Mouse (Mus musculus) ES-E14 (cell line): ENCODE data around the gene Lhx2. TPM values are rescaled to one million over a fixed set of nuclear protein-coding genes. Genes with fewer than 3 reads are reported as not detected.

Experiments
- DNase-seq: peaks from one replicate; pipeline ENCODE4 v3.0.0-alpha.2; 2013; ENCODE audit warnings: low read depth, low spot score
- H3K27ac ChIP-seq: 2 replicates; pipeline ENCODE4 v1.5.1; 2012; ENCODE audit warnings: low read depth, mild to moderate bottlenecking, low read length, moderate library complexity, mixed read lengths; ENCODE audit not compliant: poor library complexity, insufficient read depth, severe bottlenecking
- H3K36me3 ChIP-seq: 2 replicates; pipeline ENCODE4 v1.6.1; 2012; ENCODE audit warnings: mild to moderate bottlenecking, low read length, moderate library complexity, mixed read lengths; ENCODE audit not compliant: control insufficient read depth, poor library complexity, insufficient read depth, severe bottlenecking
- H3K4me1 ChIP-seq, 2 experiments: fragments of 150-350 bp in 1 of 2; sonication (generic) in 1 of 2; 2 replicates each; pipeline ENCODE4 v1.6.1; 2012; ENCODE audit warnings: low read length in 2 of 2, mild to moderate bottlenecking in 1 of 2, mixed read lengths in 1 of 2; ENCODE audit not compliant: control insufficient read depth in 2 of 2, insufficient read depth in 2 of 2, poor library complexity in 1 of 2
- H3K4me3 ChIP-seq, 2 experiments: fragments of 150-350 bp in 1 of 2; sonication (generic) in 1 of 2; 2 replicates each; pipeline ENCODE4 v1.5.1; 2012; ENCODE audit warnings: low read length in 2 of 2, low read depth in 1 of 2, mild to moderate bottlenecking in 1 of 2, mixed read lengths in 1 of 2; ENCODE audit not compliant: insufficient read depth in 1 of 2, poor library complexity in 1 of 2, severe bottlenecking in 1 of 2
- H3K9ac ChIP-seq: 2 replicates; pipeline ENCODE4 v1.6.1; 2012; ENCODE audit warnings: low read depth, mild to moderate bottlenecking, low read length, mixed read lengths; ENCODE audit not compliant: poor library complexity, insufficient read depth, severe bottlenecking
- H3K9me3 ChIP-seq: fragments of 150-350 bp; sonication (generic); 2 replicates; pipeline ENCODE4 v1.6.1; 2012; ENCODE audit warnings: low read depth, mild to moderate bottlenecking, low read length; ENCODE audit not compliant: control insufficient read depth, insufficient read depth
- CHD2 ChIP-seq: IDR thresholded peaks from 2 replicates; pipeline ENCODE4 v1.6.1; 2014; ENCODE audit warnings: mild to moderate bottlenecking, low read depth, low read length, inconsistent platforms
- HCFC1 ChIP-seq: IDR thresholded peaks from 2 replicates; pipeline ENCODE4 v1.6.1; 2012; ENCODE audit warnings: low read length, inconsistent platforms, borderline replicate concordance; ENCODE audit not compliant: insufficient read depth
- MAFK ChIP-seq: IDR thresholded peaks from 2 replicates; pipeline ENCODE4 v1.6.1; 2014; ENCODE audit warnings: mild to moderate bottlenecking, low read depth, low read length, inconsistent platforms; ENCODE audit not compliant: insufficient read depth
- ZC3H11A ChIP-seq: IDR thresholded peaks from 2 replicates; pipeline ENCODE4 v1.6.1; 2012; ENCODE audit warnings: low read depth, mild to moderate bottlenecking, inconsistent platforms, low read length, borderline replicate concordance
- ZNF384 ChIP-seq: IDR thresholded peaks from 2 replicates; pipeline ENCODE4 v1.6.1; 2012; ENCODE audit warnings: low read depth, low read length, inconsistent platforms
- in situ Hi-C, 2 experiments: fragments of 600-800 bp; cut with MboI; formaldehyde crosslinking; loops; one replicate each; pipeline ENCODE4 v1.15.1; 2025; ENCODE audit warnings: low sequenced_read_pairs in 2 of 2, inconsistent platforms in 1 of 2; ENCODE audit not compliant: unreplicated experiment in 2 of 2
- total RNA-seq: library from RNA; depleted of rRNA; stranded (reverse); fragments of 300-350 nt; gene quantifications from 2 replicates; pipeline ENCODE4 v1.2.3, GENCODE M21; 2012

Lhx2 gene
- total RNA-seq, 1 experiment, result 0.36 TPM

DNA sequence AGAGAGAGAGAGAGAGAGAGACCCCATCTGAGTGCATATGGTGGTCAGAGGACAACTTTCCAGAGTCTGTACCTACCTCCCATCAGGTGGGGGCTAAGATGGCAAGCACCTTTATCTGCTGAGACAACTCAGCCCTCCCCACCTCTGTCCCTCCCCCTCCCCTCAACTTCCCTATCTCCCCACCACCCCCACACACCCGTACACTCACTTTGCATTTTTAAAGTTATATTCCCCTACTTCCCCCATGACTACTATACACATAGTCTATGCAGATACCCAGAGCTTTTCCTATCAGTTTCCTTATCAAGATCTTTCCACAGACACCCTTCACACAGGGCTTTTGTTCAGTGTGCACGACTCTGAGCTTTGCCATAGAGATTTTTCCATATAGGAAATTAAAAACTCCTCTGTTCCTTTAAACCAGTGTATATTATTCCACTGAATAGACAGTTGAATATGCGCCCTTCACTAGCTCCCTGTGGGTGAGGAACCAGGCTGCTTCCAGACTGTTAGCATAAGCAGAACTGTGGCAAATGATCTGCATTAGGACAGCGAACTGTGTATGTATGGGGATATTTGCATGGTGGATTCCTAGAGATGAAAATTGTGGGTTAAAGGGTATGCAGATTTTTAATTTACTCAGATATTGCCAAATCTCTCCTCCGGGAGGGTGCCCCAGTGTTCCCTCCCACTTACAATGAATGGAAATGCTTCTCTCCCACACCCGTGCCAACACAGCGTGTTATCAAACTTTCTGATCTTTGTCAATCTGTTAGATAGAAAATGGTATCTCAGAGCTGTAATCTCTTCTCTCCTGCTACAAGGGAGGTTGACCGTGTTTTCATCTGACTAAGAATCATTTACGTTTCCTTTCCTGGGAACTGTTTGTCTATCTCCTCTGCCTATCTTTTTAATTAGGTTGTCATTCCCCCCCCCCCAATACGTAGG is 41.3 kb downstream of the Lhx2 start:
- no peak for TF ChIP-seq ZNF384
- no peak for TF ChIP-seq MAFK
- no peak for TF ChIP-seq CHD2
- TF ChIP-seq ZC3H11A, result no peak
- TF ChIP-seq HCFC1, result no peak
- in situ Hi-C loops, result no loop called here
- Histone ChIP-seq H3K36me3 (no peaks in the 10 kb centered on the region), H3K9ac (no peak overlapping the region), H3K4me1 (peaks cover 0 to 5% of the 10 kb centered on the region in 2 experiments; a peak in 2 of 4 replicates), H3K27ac (no peak overlapping the region), H3K9me3 (no peaks in the 10 kb centered on the region), H3K4me3 (no peak overlapping the region)
- no peak for DNase-seq

GRCm38 (mm10) chr2:38387568-38388262 is 48.6 kb downstream of the Lhx2 start:
- in situ Hi-C loops, result no loop called here
- Histone ChIP-seq H3K4me3 (no peak overlapping the region), H3K4me1 (no peaks in the 10 kb centered on the region), H3K9me3 (no peaks in the 10 kb centered on the region), H3K36me3 (no peaks in the 10 kb centered on the region), H3K27ac (no peak overlapping the region), H3K9ac (no peak overlapping the region)
- DNase-seq, result no peak
- TF ChIP-seq HCFC1 (no peak), MAFK (no peak), CHD2 (no peak), ZNF384 (no peak), ZC3H11A (no peak)

GRCm38 (mm10) chr2:38394977-38395868 is 56.1 kb downstream of the Lhx2 start:
- in situ Hi-C loops, result no loop called here
- no peaks in the 10 kb centered on the region for H3K9me3 ChIP-seq
- H3K36me3 ChIP-seq, result no peaks in the 10 kb centered on the region
- no peak overlapping the region for H3K9ac ChIP-seq
- H3K4me1 ChIP-seq, result peaks cover 0 to 10% of the 10 kb centered on the region in 2 experiments; a peak in 2 of 4 replicates
- DNase-seq, result no peak
- H3K27ac ChIP-seq, result no peak overlapping the region
- no peak overlapping the region for H3K4me3 ChIP-seq
- TF ChIP-seq ZNF384, result peak; percentile 56
- no peak for TF ChIP-seq ZC3H11A
- TF ChIP-seq HCFC1, result no peak
- TF ChIP-seq CHD2, result no peak
- TF ChIP-seq MAFK, result no peak

DNA sequence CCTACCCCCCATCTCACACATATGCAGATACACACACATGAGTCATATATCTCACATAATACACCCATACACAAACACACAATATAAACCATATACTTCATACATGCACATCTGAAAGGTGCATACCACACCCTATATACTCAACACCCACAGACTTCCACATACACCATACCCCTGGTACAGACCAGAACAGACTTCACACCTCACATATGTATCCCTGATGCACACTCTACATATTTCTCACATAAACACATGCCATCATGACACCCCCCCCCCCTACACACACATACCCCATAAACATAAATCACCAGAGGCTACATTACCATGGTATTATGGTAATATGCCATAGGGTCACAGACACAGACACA is 56.8 kb downstream of the Lhx2 start:
- Histone ChIP-seq H3K4me3 (no peak overlapping the region), H3K36me3 (no peaks in the 10 kb centered on the region), H3K27ac (no peak overlapping the region), H3K9me3 (no peaks in the 10 kb centered on the region), H3K9ac (no peak overlapping the region), H3K4me1 (peaks cover 0 to 10% of the 10 kb centered on the region in 2 experiments; a peak in 2 of 4 replicates)
- no peak for DNase-seq
- TF ChIP-seq ZC3H11A (no peak), ZNF384 (no peak)
- in situ Hi-C loops, result no loop called here
